Mouse (Mus musculus): ENCODE results near the gene Patl2.

DNA sequence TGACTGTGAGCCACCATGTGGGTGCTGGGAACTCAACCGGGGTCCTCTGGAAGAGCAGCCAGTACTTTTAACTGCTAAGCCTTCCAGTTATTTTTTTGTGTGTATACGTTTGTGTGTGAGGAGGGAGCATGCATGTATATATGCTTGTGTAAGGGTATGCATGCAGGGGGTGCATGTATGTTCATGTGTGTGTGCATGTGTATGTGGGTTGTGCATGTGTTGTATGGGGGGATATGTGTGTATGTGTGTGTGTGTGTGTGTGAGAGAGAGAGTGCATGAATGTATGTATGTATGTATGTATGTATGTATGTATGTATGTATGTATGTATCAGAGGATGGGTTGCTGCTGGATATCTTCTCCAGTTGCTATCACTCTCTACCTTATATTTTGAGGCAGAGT, 31.5 kb downstream of the Patl2 start:
- TF ChIP-seq CTCF (conservative IDR thresholded peaks at IDR 0.05; ENCODE audit: low read length) (no peak), NANOG (IDR thresholded peaks at IDR 0.05; ENCODE audit: borderline replicate concordance, low read length) (no peak), POU5F1 (IDR thresholded peaks at IDR 0.05; ENCODE audit: borderline replicate concordance, low read length) (no peak)
